Mouse (Mus musculus) myocyte (in vitro differentiated cells): Measurements from ENCODE around the gene Tsc22d2. TPM values are rescaled to one million over a fixed set of nuclear protein-coding genes. Genes with fewer than 3 reads are reported as not detected.

Experiments used
- H3K27me3 ChIP-seq: one replicate; pipeline ENCODE4 v1.6.1; 2011; ENCODE audit not compliant: control insufficient read depth, insufficient read depth, insufficient read length
- H3K36me3 ChIP-seq: one replicate; pipeline ENCODE4 v1.6.1; 2011; ENCODE audit not compliant: control insufficient read depth, insufficient read depth
- H3K4me2 ChIP-seq: one replicate; pipeline ENCODE4 v1.6.1; 2011; ENCODE audit warnings: low read depth, control low read depth
- H3K4me3 ChIP-seq: one replicate; pipeline ENCODE4 v1.5.1; 2011; ENCODE audit warnings: mild to moderate bottlenecking, control low read depth, moderate library complexity
- H3K79me2 ChIP-seq: one replicate; pipeline ENCODE4 v1.6.1; 2011; ENCODE audit not compliant: control insufficient read depth, insufficient read depth
- H3ac ChIP-seq: one replicate; pipeline ENCODE4 v1.6.1; 2011; ENCODE audit not compliant: control insufficient read depth, insufficient read length
- CEBPB ChIP-seq: IDR thresholded peaks from 2 replicates; pipeline ENCODE4 v1.6.1; 2011; ENCODE audit warnings: mild to moderate bottlenecking, moderate library complexity; ENCODE audit not compliant: poor library complexity, insufficient read depth, severe bottlenecking
- E2F4 ChIP-seq: IDR thresholded peaks from one replicate; pipeline ENCODE4 v1.6.1; 2011; ENCODE audit warnings: mild to moderate bottlenecking, control low read depth, moderate library complexity; ENCODE audit not compliant: insufficient read depth
- MAX ChIP-seq: IDR thresholded peaks from one replicate; pipeline ENCODE4 v1.6.1; 2011; ENCODE audit warnings: low read depth, mild to moderate bottlenecking, control low read depth
- MYOD1 ChIP-seq, 3 experiments: IDR thresholded peaks; one replicate each; pipeline ENCODE4 v1.6.1; 2011; ENCODE audit warnings: control low read depth in 2 of 3, low read depth in 2 of 3, mild to moderate bottlenecking in 2 of 3, moderate library complexity in 1 of 3; ENCODE audit not compliant: insufficient read length in 2 of 3, control insufficient read depth in 1 of 3
- MYOG ChIP-seq, 3 experiments: IDR thresholded peaks; one replicate each; pipeline ENCODE4 v1.6.1; 2011; ENCODE audit warnings: control low read depth in 2 of 3, low read depth in 2 of 3, mild to moderate bottlenecking in 2 of 3; ENCODE audit not compliant: insufficient read length in 2 of 3, control insufficient read depth in 1 of 3, insufficient read depth in 1 of 3
- POLR2A ChIP-seq: IDR thresholded peaks from one replicate; pipeline ENCODE4 v1.6.1; 2011; ENCODE audit warnings: low read depth, mild to moderate bottlenecking, control low read depth, moderate library complexity; ENCODE audit not compliant: insufficient read length
- POLR2AphosphoS2 ChIP-seq: IDR thresholded peaks from one replicate; pipeline ENCODE4 v1.6.1; 2011; ENCODE audit warnings: low read depth, control low read depth; ENCODE audit not compliant: insufficient read length
- REST ChIP-seq: IDR thresholded peaks from one replicate; pipeline ENCODE4 v1.6.1; 2011; ENCODE audit warnings: mild to moderate bottlenecking, control low read depth, moderate library complexity; ENCODE audit not compliant: insufficient read depth, insufficient read length
- SRF ChIP-seq: IDR thresholded peaks from one replicate; pipeline ENCODE4 v1.6.1; 2011; ENCODE audit warnings: low read depth; ENCODE audit not compliant: control insufficient read depth, insufficient read length
- TCF12 ChIP-seq: IDR thresholded peaks from one replicate; pipeline ENCODE4 v1.6.1; 2011; ENCODE audit warnings: mild to moderate bottlenecking, control low read depth; ENCODE audit not compliant: poor library complexity, insufficient read depth, severe bottlenecking
- TCF3 ChIP-seq: IDR thresholded peaks from one replicate; pipeline ENCODE4 v1.6.1; 2011; ENCODE audit warnings: low read depth, control low read depth; ENCODE audit not compliant: insufficient read length
- USF1 ChIP-seq: IDR thresholded peaks from one replicate; pipeline ENCODE4 v1.6.1; 2011; ENCODE audit warnings: low read depth, mild to moderate bottlenecking, control low read depth, moderate library complexity
- polyA plus RNA-seq: library from polyadenylated mRNA; unstranded; fragments of >200 nt; fragmentation: generic; extraction: Trizol; gene quantifications from one replicate; pipeline ENCODE4 v1.2.1, GENCODE M21; 2012; ENCODE audit warnings: missing spikeins

Tsc22d2 gene
- polyA plus RNA-seq, 1 experiment: 14.2 TPM

- Histone ChIP-seq H3ac (no peak overlapping the region), H3K36me3 (no peaks in the 10 kb centered on the region), H3K4me3 (peak overlapping the region; percentile 65), H3K4me2 (peak overlapping the region; percentile 66), H3K79me2 (peaks cover 31% of the 10 kb centered on the region), H3K27me3 (no peaks in the 10 kb centered on the region)
- TF ChIP-seq USF1: no peak
- TF ChIP-seq REST: no peak
- no peak for TF ChIP-seq SRF
These were observed 844 bp upstream of the Tsc22d2 start for GRCm38 (mm10) chr3:58413671-58414070.

GRCm38 (mm10) chr3:58414986-58415883, 720 bp downstream of the Tsc22d2 start:
- peak overlapping the region; percentile 81 for H3ac ChIP-seq
- H3K27me3 ChIP-seq: no peaks in the 10 kb centered on the region
- H3K4me3 ChIP-seq: peak overlapping the region; percentile 65
- peaks cover 46% of the 10 kb centered on the region for H3K79me2 ChIP-seq
- H3K4me2 ChIP-seq: peak overlapping the region; percentile 26
- peak in 1 of 3 experiments; percentile 43 for TF ChIP-seq MYOG (IDR thresholded peaks at IDR 0.05; ENCODE audit: control insufficient read depth in 1 of 3, insufficient read depth in 1 of 3, insufficient read length in 2 of 3, low read depth in 2 of 3)
- TF ChIP-seq POLR2A: peak; percentile 41
- TF ChIP-seq POLR2AphosphoS2: no peak
- H3K36me3 ChIP-seq: peaks cover 2% of the 10 kb centered on the region

GRCm38 (mm10) chr3:58415884-58416725, 1.6 kb downstream of the Tsc22d2 start:
- Histone ChIP-seq H3K27me3 (no peaks in the 10 kb centered on the region), H3ac (peak overlapping the region; percentile 81), H3K4me3 (peak overlapping the region; percentile 65), H3K4me2 (peak overlapping the region; percentile 74), H3K79me2 (peaks cover 55% of the 10 kb centered on the region), H3K36me3 (peaks cover 6% of the 10 kb centered on the region)
- TF ChIP-seq POLR2A (peak; percentile 42), E2F4 (no peak), MYOD1 (IDR thresholded peaks at IDR 0.05; ENCODE audit: control insufficient read depth in 1 of 3, insufficient read length in 2 of 3, low read depth in 2 of 3) (peak in 1 of 3 experiments; percentile 39), MAX (no peak), MYOG (IDR thresholded peaks at IDR 0.05; ENCODE audit: control insufficient read depth in 1 of 3, insufficient read depth in 1 of 3, insufficient read length in 2 of 3, low read depth in 2 of 3) (peak in 1 of 3 experiments; percentile 7), POLR2AphosphoS2 (peak; percentile 32), REST (no peak)

GRCm38 (mm10) chr3:58416726-58417437, 2.4 kb downstream of the Tsc22d2 start:
- H3K36me3 ChIP-seq: peaks cover 6% of the 10 kb centered on the region
- H3ac ChIP-seq: peak overlapping the region; percentile 81
- no peaks in the 10 kb centered on the region for H3K27me3 ChIP-seq
- no peak for TF ChIP-seq REST
- TF ChIP-seq MYOD1 (IDR thresholded peaks at IDR 0.05; ENCODE audit: control insufficient read depth in 1 of 3, insufficient read length in 2 of 3, low read depth in 2 of 3): peak in 2 of 3 experiments; percentile 54 to 79
- TF ChIP-seq POLR2A: peak; percentile 69
- TF ChIP-seq CEBPB: no peak
- peak in 2 of 3 experiments; percentile 83 to 92 for TF ChIP-seq MYOG (IDR thresholded peaks at IDR 0.05; ENCODE audit: control insufficient read depth in 1 of 3, insufficient read depth in 1 of 3, insufficient read length in 2 of 3, low read depth in 2 of 3)
- TF ChIP-seq TCF12: no peak
- TF ChIP-seq E2F4: no peak
- peak; percentile 62 for TF ChIP-seq TCF3
- TF ChIP-seq USF1: no peak
- TF ChIP-seq MAX: no peak
- no peak for TF ChIP-seq SRF
- TF ChIP-seq POLR2AphosphoS2: peak; percentile 80
- peak overlapping the region; percentile 74 for H3K4me2 ChIP-seq
- peaks cover 63% of the 10 kb centered on the region for H3K79me2 ChIP-seq
- H3K4me3 ChIP-seq: peak overlapping the region; percentile 65
